Mouse (Mus musculus) common myeloid progenitor, adult 5-6 weeks (primary cell): Measurements from ENCODE around the gene Prkag2. TPM values are rescaled to one million over a fixed set of nuclear protein-coding genes. Genes with fewer than 3 reads are reported as not detected.

Source experiments
- ATAC-seq: replicated peaks from 2 replicates; pipeline ENCODE4 v1.8.0; 2016; ENCODE audit warnings: low read depth, mild to moderate bottlenecking, moderate TSS enrichment, inconsistent platforms; ENCODE audit not compliant: poor library complexity, severe bottlenecking
- total RNA-seq: library from RNA; stranded (forward); fragments of 200-1000, 187-1606 nt; gene quantifications from 2 replicates; pipeline ENCODE4 v1.2.3, GENCODE M21; 2017

Prkag2 gene
- total RNA-seq, 1 experiment from 2014 or later: 26.3 TPM

GRCm38 (mm10) chr5:25055288-25055687 lies 45.2 kb downstream of the Prkag2 start:
- ATAC-seq: no peak

- ATAC-seq: no peak
Observed at GRCm38 (mm10) chr5:25053971-25054658, 46.3 kb downstream of the Prkag2 start.

DNA sequence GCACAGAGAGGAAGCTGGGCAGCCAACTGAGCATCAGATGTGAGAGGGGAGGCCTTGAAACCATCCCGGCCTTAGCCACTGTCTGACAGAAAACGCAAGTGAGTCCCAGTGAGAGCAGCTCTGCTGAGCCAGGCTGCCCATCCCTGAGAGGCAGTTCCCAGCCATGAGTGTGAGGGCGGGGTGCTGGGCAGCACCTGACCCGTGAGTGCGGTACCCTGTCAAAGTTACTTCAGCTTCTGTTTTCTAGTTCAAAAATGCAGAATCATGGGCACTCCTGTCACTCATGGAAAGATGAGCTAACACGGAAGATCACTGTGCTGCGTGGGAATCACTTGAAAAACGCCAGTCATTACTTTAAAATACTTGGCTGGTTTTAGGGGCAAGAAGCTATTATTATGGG lies 49.6 kb downstream of the Prkag2 start:
- ATAC-seq: peak; percentile 28; the same call in 1 of the 2 replicates

GRCm38 (mm10) chr5:25047670-25048069 lies 52.8 kb downstream of the Prkag2 start:
- ATAC-seq: no peak

GRCm38 (mm10) chr5:25046762-25047161 lies 53.7 kb downstream of the Prkag2 start:
- 0 out of 2 replicates have a peak, but pooled peaks have one; percentile 17 for ATAC-seq

DNA sequence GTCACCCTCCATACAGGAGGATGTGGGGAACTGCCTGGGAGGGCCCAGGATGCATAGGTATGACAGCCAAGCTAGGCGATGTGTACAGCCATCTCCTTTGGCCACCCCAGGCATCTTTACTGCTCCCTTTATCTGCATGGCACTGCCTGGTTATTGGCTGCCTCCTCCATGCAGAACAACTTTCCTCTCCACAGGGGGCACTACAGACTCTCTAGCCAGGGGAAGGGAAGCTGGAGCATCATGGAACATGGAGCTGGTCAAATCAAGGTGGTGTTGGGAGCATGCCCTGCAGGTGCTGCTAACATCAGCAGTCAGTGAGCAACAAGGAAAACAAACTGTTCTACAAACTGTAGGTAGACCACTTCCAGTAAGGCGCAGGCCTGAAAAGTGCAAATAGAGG lies 56.4 kb downstream of the Prkag2 start:
- no peak for ATAC-seq

- peak; percentile 88 for ATAC-seq
Observed at GRCm38 (mm10) chr5:25041947-25042346, 58.5 kb downstream of the Prkag2 start.

DNA sequence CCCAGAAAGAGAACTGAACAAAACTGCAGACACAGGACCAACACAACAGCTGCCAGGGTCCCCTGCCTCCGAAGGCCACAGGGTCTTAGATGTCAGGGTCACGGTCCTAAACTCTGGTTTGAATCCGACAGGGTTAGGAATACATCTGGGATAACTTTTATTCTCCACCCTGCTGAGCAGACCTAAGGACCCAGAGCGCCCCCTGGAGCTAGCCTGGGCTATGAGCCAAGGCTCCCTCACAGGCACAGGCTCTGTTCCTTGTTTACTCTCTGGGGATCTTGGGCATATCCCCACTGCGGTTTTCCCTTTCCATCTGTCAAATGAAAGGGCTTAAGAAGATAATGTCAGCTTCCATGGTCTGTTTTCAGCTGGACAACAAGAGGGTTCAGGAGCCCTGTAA lies 59.1 kb downstream of the Prkag2 start:
- no peak for ATAC-seq

GRCm38 (mm10) chr5:25040903-25041302 lies 59.5 kb downstream of the Prkag2 start:
- no peak for ATAC-seq

GRCm38 (mm10) chr5:25038827-25039226 lies 61.6 kb downstream of the Prkag2 start:
- no peak for ATAC-seq

GRCm38 (mm10) chr5:25035391-25035790 lies 65.1 kb downstream of the Prkag2 start:
- ATAC-seq: no peak

- ATAC-seq: peak; percentile 75
Observed at GRCm38 (mm10) chr5:25031456-25031856, 69.0 kb downstream of the Prkag2 start.

- no peak for ATAC-seq
Observed at GRCm38 (mm10) chr5:25031037-25031436, 69.4 kb downstream of the Prkag2 start.

DNA sequence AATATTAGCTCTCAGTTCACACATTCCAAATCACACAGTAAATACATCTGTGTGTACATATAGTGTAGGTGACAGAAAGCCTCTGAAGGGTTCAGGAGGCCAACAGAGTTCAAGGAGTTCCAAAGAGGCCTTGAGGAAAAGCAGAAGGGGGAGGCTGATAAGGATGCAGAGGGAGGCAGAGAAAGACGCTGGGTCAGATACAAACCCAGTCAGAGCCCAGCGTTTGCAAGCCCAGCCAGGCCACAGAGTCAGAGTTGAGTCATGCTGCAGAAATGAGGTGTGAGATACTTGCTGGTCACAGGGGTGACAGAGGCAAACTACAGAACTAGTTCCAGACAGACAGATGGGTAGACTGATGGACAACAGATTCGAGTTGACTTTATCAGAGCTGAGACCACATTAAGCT lies 70.2 kb downstream of the Prkag2 start:
- peak; percentile 79 for ATAC-seq

DNA sequence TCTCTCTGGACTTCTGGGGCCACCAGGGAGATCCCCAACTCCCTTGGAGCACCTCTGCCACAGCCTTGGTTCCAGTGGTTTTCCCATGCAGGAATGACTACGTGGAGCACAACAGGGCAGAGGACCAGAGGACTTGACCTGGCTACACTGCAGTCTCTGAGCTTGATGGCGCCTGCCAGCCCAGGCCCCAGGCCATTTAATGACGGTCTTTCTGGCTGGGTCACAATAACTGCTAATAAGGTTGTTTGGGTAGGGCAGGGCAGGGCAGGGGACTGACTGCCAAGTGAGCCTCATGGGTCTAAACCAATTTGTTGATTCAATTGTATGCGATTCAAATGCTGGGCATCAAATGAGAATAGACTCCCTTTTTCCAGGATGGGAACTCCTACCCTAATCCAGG lies 72.8 kb downstream of the Prkag2 start:
- ATAC-seq: no peak

DNA sequence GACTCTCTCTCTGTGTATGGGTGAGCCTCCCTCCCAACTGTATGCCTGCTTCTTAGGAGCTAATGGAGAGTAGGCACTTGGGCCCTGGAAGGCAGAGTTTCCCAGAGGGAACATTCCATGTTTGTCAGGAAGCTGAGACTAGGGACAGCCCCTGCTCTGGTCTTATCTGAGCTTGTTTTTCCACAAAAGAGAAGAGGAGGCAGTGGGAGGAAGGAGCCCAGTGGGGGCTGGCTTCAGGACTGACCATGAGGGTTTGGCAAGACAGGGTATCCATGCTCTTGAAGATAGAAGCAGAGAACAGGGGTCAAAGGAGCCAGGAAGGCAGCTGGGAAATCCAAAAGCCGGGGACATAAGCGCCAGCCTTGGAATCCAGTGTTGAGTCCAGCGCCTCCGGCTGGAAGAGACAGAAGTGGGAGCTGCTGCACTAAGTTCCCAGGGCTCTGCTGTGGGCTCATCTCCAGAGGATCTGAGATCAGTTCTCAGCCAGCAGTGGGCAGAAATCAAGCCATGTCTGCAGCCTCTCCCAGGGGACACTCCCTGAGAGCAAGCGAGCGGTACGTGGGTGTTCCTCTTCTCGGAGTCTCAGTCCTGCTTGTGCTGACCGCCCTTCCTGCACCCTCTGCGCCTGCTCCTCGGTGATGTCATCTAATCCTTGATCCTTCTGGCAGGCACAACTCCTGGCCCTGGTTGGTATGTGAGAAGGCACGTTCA lies 75.0 kb downstream of the Prkag2 start:
- no peak for ATAC-seq

GRCm38 (mm10) chr5:25022904-25023303 lies 77.5 kb downstream of the Prkag2 start:
- peak; percentile 50; the same call in 1 of the 2 replicates for ATAC-seq

- no peak for ATAC-seq
Observed at GRCm38 (mm10) chr5:25019221-25019620, 81.2 kb downstream of the Prkag2 start.

DNA sequence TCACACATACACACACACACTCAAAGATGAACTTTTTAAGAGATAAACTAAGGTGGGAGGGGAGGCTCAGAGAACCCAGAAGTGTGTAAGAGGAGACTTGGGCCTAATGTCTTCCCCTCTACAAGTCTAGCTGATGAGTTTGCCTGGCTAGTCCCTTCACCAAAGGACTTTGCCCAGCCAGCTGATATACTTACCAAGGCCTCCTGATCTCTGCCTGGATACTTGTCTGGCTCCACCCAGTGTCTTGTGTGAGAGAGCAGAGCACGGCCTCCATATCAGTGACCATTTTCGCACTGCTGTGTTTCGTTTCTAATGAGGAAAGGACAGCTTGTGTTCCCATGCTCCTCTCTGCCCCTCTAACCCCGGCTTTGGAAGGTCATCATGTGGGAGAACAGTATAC lies 88.3 kb downstream of the Prkag2 start:
- no peak for ATAC-seq

DNA sequence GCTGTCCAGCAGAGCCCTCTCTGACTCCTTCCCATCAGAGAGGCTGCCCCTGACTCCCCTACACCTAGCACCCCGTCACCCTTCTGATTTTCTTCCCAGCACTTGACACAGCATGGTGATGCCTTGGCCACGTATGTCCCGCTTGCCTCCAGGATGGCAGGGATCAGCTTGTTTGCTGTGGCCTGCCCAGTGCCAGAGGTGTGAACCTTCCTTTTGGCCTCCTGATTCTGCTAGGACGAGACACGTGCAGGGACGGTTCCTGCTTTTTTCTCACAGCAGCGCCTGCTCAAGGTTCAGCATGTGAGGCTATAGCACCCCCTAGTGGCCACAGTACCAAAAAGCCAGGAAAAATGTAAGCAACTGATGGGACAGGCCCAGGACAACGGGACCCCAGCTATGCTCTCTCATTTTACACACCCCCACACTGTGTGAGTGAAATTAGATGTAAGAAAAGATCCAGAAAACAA lies 89.4 kb downstream of the Prkag2 start:
- peak; percentile 61 for ATAC-seq

DNA sequence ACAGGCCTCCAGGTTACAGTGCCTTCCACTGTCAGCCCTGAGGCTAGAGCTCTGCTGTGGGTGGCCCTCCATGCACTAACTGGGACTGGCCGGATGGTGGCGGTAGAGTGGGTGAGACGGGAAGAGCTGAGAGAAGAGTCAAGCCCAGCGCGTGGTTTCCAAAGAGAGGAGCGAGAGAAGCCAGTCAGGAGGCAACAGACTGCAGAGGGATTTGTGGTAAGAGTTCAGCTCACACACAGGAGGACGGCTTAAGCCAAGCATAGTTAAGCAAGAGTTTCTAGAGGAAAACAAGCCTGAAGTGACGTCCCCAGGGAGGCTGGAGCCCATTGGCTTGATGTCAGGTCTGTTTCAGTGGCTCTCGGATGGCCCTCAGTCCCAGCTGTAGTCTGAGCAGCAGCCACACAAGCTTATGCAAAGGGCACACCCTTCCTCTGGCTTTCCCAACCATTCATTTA lies 90.0 kb downstream of the Prkag2 start:
- ATAC-seq: peak; percentile 81
